Mouse (Mus musculus): ENCODE results near the gene Il22ra2. TPM values are rescaled to one million over a fixed set of nuclear protein-coding genes. Genes with fewer than 3 reads are reported as not detected.

Gene Il22ra2
- polyA plus RNA-seq, 1 experiment from 2014 or later = not detected

DNA sequence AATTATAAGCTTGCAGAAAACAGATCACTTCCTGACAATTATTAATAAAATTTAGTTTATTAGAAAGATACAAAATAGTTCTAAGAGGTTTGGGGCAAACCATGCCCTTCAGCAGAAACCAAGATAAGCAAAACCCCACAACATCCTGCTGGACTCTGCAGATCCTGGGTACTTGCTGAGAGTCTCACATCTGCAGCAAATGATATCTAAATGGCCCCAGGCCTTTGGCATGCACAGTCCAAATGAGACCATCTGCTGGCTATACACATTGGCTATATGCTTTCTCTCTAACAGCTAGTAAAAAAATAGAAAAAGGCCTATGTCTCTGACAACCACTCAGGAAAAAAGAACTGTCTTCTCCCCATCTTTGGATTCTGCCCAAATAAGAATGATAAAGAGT lies 50.2 kb downstream of the Il22ra2 start:
- Histone ChIP-seq H3K4me1 (no peaks in the 10 kb centered on the region), H3K36me3 (replicated peaks) (no peaks in the 10 kb centered on the region), H3K9ac (no peak overlapping the region), H3K27ac (no peak overlapping the region), H3K4me2 (no peak overlapping the region), H3K9me3 (no peaks in the 10 kb centered on the region), H3K27me3 (replicated peaks) (no peaks in the 10 kb centered on the region), H3K4me3 (no peak overlapping the region)
- no peak for ATAC-seq (replicated peaks)

DNA sequence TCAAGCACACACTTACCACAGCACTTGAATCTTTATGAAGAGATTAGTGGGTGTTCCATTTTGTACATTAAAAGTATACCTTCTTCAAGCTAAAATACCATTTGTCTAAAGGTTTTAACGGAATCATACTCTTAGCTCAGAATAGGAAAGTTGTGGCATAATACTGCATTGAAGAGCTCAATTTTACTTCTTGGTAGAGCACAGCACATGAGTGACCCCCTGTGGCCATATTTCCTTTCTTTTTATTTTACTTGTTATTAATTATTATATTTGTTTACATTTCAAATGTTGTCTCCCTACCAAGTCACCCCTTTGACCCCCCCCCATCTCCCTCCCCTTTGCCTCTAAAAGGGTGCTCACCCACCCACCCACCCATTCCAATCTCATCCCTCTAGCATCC lies 51.3 kb downstream of the Il22ra2 start:
- Histone ChIP-seq H3K4me2 (no peak overlapping the region), H3K9ac (no peak overlapping the region), H3K4me1 (no peaks in the 10 kb centered on the region), H3K4me3 (no peak overlapping the region), H3K9me3 (no peaks in the 10 kb centered on the region), H3K36me3 (replicated peaks) (no peaks in the 10 kb centered on the region), H3K27me3 (replicated peaks) (no peaks in the 10 kb centered on the region), H3K27ac (no peak overlapping the region)
- 91% methylated on average over 1 of the region's 1 CpGs for WGBS
- ATAC-seq (replicated peaks) = no peak

Other genes starting within 250 kb of the Il22ra2 start
- gene Ifngr1, start 30.0 kb upstream of the Il22ra2 start, polyA plus RNA-seq (2015; fragmentation: Nextera tagmentation; extraction: Ambion mirVana) = 21.6 TPM in 2 replicates
- gene Il20ra, start 90.6 kb downstream of the Il22ra2 start, polyA plus RNA-seq (2015; fragmentation: Nextera tagmentation; extraction: Ambion mirVana) = 0.49 and 0.50 TPM in 2 replicates
- 2.2 TPM in 2 replicates for gene Slc35d3, start 229.5 kb downstream of the Il22ra2 start, polyA plus RNA-seq (2015; fragmentation: Nextera tagmentation; extraction: Ambion mirVana)